Mouse (Mus musculus): Measurements from ENCODE around the gene Cyp2w1. TPM values are rescaled to one million over a fixed set of nuclear protein-coding genes. Genes with fewer than 3 reads are reported as not detected.
A peak's percentile ranks its signal among the peaks of the same experiment; 100 is the strongest.
"Not testable (repeated sequence)": the region's sequence is repeated elsewhere in the genome, so short reads cannot be mapped to it uniquely, and the experiment has no call there.

Gene Cyp2w1
- total RNA-seq, 2 experiments from 2014 or later: not detected

DNA sequence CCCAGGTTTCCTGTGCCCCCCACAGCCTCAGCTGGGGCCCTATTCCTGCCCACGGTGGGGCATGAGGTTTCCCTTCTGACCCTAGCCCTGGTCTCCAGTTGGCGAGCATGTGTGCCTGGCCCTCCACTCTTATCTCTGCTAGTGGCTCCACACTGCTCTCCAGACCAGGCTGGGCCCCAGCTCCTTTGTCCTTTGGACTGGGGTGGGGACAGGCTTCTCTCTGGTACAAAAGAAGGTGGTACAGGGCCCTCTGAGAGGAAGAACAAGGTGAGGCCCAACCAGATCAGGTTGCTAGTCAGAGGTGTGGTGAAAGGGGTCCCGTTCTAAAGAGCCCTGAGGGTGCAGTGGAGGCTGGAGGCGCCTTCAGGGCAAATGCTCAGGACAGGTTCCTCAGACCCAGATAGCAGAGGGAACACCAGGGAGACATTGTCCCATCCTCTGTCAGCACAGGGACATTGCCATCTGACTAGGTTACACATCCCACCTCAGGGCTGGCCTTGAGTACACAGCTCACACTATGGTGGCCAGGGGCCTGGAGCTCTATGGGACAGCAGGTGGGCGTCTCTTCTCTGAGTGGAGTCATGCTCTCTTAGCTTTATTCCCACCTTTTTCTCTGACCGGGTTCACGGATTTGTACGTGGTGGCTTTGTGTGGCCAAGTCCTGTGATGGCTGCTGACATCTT lies 19.7 kb upstream of the Cyp2w1 start:
- DNase-seq: no peak

DNA sequence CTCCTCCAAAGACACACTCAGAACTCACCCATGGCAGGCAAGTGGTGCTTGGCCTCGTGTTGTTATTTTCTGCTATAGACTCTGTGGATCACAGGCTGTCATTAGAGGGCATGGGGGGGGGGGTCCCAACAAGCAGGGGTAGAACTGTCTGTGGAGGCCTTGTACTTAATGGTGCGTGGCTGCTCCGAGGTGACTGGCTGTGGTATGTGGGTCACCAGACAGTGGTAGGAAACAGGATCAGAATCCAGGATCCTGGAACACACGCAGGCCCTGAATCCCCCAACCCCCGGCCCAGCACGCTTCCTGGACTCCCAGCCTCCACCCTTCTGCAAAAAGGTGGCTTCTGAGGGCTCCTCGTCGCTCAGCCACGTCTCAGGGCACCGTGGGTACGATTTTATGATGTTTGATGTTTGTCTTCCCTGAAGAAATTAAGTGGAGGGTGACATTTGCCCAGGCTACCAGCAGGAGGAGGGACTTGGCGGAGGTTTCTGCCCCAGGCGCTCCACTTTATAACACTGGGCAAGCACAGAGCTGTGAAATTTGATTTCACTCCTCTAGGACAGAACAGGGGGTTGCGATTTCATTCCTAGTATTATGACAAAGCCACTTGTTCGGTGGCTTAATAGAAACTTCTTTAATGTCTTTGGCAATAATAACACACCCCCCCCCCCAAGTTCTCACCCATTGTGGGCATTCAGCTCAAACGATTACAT lies 19.0 kb upstream of the Cyp2w1 start:
- DNase-seq: no peak

DNA sequence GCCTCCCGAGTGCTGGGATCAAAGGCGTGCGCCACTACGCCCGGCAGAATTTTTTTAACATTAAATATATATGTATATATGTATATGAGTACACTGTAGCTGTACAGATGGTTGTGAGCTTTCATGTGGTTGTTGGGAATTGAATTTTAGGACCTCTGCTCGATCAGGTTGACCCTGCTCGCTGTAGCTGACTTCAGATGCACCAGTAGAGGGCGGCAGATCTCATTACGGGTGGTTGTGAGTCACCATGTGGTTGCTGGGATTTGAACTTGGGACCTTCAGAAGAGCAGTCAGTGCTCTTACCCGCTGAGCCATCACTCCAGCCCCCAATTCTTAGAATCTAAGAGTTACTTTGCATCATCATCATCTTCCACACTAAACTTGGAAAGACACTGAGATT lies 18.0 kb upstream of the Cyp2w1 start:
- not testable (repeated sequence) for DNase-seq

- DNase-seq: no peak
Measured at GRCm38 (mm10) chr5:139335634-139336033, 16.8 kb upstream of the Cyp2w1 start.

- peak; percentile 44 for DNase-seq
Measured at GRCm38 (mm10) chr5:139337826-139338370, 14.5 kb upstream of the Cyp2w1 start.

- peak; percentile 46 for DNase-seq
Measured at GRCm38 (mm10) chr5:139338403-139338802, 14.0 kb upstream of the Cyp2w1 start.

DNA sequence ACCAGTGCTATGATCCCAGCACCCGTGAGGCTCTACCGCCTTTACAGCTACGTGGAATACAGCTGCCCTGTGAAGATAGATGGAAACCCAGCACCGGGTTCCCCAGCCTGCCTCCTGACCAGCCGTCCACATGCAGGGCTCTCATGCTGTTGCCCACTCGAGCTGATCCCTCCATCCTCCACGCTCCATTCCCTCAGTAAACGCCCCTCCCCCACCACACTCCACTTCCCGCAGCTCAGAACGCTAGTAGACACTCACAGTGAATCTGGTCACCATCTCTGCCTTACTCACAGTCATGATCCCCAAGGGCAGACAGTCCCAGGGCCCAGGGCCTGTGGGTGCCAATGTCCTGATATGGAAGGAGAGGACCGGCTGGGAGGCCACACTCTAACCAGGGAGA lies 13.5 kb upstream of the Cyp2w1 start:
- DNase-seq: no peak

- peak; percentile 89 for DNase-seq
Measured at GRCm38 (mm10) chr5:139344021-139344686, 8.3 kb upstream of the Cyp2w1 start.

DNA sequence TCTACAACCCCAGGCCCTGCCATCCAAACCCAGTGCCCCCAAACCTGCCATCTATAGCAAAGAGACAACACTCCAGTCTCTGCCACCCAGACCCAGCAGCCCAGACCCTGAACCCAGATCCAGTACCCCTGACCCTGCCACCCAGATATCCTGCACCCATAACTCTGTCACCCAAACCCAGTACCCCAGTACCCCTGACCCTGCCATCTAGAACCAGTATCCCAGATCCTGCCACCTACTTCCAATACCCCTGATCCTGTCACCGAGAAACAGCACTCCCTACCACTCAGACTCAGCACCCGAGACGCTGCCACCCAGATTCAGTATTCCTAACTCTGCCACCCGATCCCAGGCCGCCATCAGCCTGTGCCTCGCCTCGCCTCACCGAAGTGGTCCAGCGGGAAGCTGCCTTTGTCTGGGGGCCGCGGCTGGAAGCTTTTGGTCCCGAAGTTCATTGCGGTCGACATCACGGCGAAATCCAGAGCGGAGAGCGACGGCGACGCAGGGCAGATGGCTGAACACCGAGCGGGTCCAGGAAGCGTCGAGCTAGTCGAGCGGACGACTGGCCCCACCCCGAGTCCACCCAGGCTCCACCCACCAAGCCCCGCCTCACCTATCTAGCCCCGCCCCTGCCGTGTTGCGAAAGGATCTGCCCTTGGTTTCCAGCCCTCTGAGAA lies 7.6 kb upstream of the Cyp2w1 start:
- DNase-seq: peak; percentile 97

DNA sequence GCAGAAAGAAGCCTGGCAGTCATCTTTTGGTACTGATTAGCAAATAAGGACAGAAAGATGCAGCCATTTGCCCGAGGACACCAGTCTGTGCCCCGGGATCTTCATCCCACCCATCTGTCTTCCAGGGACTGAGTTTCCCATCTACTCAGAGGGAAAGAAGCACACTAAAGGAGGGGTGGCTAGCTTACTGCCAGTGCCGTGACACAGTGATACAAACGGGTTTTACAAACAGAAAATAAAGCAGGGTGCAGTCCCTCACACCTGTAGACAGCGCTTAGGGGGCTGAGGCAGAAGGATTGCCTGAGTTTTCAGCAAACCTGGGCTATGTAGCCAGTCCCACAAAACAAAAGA lies 7.1 kb upstream of the Cyp2w1 start:
- no peak for DNase-seq

DNA sequence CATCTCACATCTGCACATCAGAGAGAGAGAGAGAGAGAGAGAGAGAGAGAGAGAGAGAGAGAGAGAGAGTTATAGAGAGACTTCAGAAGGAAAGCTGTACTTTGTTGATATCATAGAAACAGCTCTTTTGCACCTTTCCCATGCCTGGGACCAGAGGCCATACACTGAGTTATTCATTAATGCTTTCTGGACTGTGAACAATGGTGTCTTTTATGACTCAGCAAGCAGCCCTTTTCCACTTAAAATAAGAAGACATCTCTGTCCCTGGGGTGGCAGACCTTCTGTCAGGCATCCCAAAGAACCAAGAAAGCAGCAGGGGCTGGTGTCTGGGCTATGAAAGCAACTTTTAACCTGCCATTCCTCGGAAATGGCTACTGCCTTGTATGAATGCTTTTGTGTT lies 5.2 kb upstream of the Cyp2w1 start:
- DNase-seq: no peak

DNA sequence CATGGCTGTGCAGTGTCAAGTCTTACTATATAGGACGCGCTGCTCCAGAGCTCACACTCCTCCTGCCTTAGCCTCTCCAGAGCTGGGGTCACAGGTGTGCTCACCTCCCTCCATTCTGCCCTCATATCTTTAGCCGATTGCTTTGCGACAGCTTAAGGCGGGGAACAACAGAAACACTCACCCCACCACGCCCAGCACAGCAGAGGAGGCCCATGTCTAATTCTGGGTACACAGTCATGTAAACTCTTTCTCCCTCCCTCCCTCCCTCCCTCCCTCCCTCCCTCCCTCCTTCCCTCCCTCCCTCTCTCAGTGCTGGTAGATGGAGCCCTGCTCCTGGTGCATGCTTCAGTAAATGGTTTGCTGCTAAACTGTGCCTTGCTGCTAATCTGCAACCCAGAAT lies 2.7 kb upstream of the Cyp2w1 start:
- no peak for DNase-seq

DNA sequence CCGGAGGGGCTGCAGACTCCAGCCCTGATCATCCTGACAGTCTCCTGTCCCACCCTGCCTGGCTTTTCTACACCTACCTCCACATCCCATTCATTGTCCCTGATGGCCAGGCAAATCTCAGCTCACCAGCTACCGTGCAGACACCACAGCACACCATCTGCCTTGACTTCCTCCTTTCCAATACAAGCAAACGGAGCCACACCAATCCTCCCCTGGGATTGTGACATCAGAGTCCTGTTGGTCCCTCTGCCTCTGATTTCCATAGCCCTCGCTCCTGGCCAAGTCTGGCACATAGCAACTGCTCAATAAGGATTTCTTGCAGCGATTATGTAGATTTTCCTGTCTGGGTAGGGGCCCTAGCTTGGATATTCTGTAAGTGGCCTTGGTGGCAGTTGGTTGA lies 1.3 kb upstream of the Cyp2w1 start, which contains the start of gene Cox19:
TSS of gene Cox19 (minus strand) at position 285 of the 400 bp plus-strand sequence.
- no peak for DNase-seq

DNA sequence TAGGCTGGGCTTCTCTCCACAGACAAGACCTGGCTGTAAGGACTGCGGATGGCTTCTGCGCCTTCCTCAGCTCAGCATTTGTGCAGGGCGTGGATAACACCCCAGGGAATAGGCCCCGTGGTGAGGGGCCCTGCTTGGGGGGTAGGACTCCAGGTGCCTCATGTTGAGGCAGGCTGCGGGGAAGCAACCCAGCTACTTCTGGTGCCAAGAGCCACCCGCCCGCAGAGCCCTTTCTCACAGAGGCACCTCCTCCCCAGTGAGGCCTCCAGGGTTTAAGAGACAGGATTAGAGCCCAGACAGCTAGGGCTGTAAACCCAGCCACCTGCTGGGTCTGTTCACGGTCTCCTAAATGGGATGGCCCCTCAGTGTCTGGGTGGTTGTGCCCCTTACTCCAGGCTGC lies 789 bp upstream of the Cyp2w1 start:
- DNase-seq: no peak

DNA sequence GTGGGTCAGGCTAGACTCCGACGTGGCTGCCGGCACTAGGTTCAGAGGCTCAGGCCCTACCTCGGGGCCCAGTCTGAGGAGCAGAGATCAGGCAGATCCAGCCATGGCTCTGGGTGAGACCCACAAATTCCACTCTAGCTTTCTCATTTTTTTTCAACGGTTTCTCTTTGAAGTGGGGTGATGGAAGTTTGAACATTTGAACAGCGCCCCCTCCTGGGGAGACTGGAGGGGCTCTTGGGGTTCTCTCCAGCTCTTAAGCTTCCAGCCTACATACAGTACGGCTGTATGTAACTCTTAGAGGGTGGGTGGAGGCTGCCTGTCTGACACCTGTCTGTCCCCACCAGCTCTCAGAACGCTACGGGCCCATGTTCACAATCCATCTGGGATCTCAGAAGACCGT lies 1.1 kb downstream of the Cyp2w1 start:
- no peak for DNase-seq

DNA sequence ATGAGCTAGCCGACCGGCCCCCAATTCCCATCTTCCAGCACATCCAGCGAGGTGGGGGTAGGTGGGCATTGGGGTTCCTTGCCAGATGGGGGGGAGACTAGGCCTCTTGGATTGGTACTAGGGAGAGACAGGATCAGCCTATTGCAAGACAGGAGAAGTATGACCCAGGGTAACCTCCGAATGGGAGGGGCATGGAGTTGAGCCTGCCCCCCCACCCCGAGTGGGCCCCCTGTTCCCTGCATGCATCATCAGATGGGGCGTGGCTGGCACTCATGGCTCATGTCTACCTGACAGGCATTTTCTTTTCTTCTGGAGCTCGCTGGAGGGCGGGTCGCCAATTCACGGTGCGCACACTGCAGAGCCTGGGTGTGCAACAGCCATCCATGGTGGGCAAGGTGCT lies 1.5 kb downstream of the Cyp2w1 start:
- no peak for DNase-seq

GRCm38 (mm10) chr5:139355235-139355772 lies 2.9 kb downstream of the Cyp2w1 start:
- DNase-seq: peak; percentile 90

- peak; percentile 72 for DNase-seq
Measured at GRCm38 (mm10) chr5:139358653-139359052, 6.2 kb downstream of the Cyp2w1 start.

DNA sequence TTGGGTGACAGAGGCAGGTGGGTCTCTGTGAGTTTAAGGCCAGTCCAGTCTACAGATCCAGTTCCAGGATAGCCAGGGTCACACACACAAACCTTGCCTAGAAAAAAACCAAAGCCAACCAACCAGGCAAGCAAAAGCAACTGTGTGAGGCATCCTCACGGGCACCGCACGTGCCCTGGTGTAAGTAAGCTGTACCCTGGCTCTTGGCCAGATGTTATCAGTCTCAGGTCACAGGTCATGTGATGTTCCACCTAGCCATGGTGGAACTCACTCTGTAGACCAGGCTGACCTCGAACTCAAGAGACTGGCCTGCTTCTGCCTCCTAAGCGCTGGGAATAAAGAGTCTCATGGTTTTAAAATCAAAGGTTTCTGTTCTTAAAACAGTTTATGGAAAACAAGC lies 6.8 kb downstream of the Cyp2w1 start:
- DNase-seq: no peak

GRCm38 (mm10) chr5:139363858-139364257 lies 11.4 kb downstream of the Cyp2w1 start:
- no peak for DNase-seq

DNA sequence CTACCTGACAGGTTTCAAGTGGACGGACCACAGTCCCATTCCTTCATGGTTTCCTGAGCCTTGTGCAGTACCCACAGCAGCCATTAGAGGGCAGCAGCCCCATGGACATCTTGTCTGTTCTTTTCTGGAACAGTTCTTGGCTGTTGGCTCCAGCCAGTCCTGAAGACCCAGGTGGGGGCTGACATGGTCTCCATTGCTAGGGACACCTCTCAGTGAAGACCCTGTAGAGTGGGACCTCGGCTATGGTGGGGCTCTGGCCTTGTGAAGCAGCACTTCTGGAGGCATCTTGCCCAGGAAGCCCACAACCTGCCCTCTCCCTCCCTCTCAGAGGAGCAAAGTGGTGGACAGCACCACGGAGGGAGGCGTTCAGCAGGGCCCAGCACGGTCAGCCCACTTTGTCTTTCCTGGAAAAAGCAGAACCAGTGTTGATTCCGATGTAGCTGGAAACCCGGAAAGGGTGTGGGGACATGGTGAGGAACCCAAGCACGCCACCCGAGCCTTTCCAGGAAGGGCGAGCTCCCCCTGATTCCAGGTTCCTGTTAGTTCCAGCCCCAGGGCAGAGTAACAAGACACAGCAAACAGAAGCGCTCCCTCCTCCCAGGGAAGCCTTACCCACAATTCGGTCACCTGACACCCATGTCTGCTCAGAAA lies 12.0 kb downstream of the Cyp2w1 start:
- peak; percentile 94 for DNase-seq

Measured in heart, postnatal 4 days (tissue).